Mouse (Mus musculus): ENCODE data around the gene Theg.

GRCm38 (mm10) chr10:79571314-79571713 is 15.8 kb downstream of the Theg start:
- TF ChIP-seq CTCF (IDR thresholded peaks at IDR 0.05; ENCODE audit: extremely low read depth, insufficient read depth, insufficient read length, insufficient replicate concordance) (no peak), POLR2A (IDR thresholded peaks at IDR 0.05; ENCODE audit: low read depth, low read length) (no peak)

All from spleen, adult 2 months (tissue).